Mouse (Mus musculus) heart, embryonic 11.5 days (tissue): ENCODE results near the gene 9930021J03Rik. TPM values are rescaled to one million over a fixed set of nuclear protein-coding genes. Genes with fewer than 3 reads are reported as not detected.

Experiments used
- ATAC-seq: fragments of 200-750 bp; cut with Nextera tagmentation; replicated peaks from 2 replicates; pipeline ENCODE4 v1.8.0; 2017; ENCODE audit warnings: moderate library complexity; ENCODE audit not compliant: insufficient number of reproducible peaks, low FRiP score, low TSS enrichment
- H3K27ac ChIP-seq: fragments of 300-500 bp; sonication (generic); 2 replicates; pipeline ENCODE4 v1.5.1; 2014; ENCODE audit warnings: mild to moderate bottlenecking, low read depth, low read length
- H3K27me3 ChIP-seq: fragments of 300-500 bp; sonication (generic); 2 replicates; pipeline ENCODE4 v1.6.1; 2014; ENCODE audit warnings: mild to moderate bottlenecking, low read length, mixed read lengths; ENCODE audit not compliant: control insufficient read depth, insufficient read depth
- H3K36me3 ChIP-seq: fragments of 300-500 bp; sonication (generic); 2 replicates; pipeline ENCODE4 v1.6.1; 2014; ENCODE audit warnings: mild to moderate bottlenecking, low read length, moderate library complexity, mixed read lengths; ENCODE audit not compliant: control insufficient read depth, insufficient read depth
- H3K4me1 ChIP-seq: fragments of 300-500 bp; sonication (generic); 2 replicates; pipeline ENCODE4 v1.6.1; 2014; ENCODE audit warnings: low read length; ENCODE audit not compliant: control insufficient read depth, insufficient read depth
- H3K4me2 ChIP-seq: fragments of 300-500 bp; sonication (generic); 2 replicates; pipeline ENCODE4 v1.6.1; 2014; ENCODE audit warnings: mild to moderate bottlenecking, moderate library complexity
- H3K4me3 ChIP-seq: fragments of 300-500 bp; sonication (generic); 2 replicates; pipeline ENCODE4 v1.5.1; 2014; ENCODE audit warnings: low read depth, low read length
- H3K9ac ChIP-seq: fragments of 300-500 bp; sonication (generic); 2 replicates; pipeline ENCODE4 v1.6.1; 2014; ENCODE audit warnings: mild to moderate bottlenecking, low read depth, low read length, moderate library complexity
- H3K9me3 ChIP-seq: fragments of 300-500 bp; sonication (generic); replicated peaks from 2 replicates; pipeline ENCODE4 v1.6.1; 2016; ENCODE audit warnings: low read length; ENCODE audit not compliant: control insufficient read depth
- WGBS: fragments of 180-500 bp; shearing (Covaris S2); extraction: QIAGEN DNeasy Blood & Tissue Kit; methylation state at CpG from one replicate; pipeline ENCODE4 v1.1.7; 2014; ENCODE audit not compliant: insufficient replicate concordance; 5-methylcytosine and 5-hydroxymethylcytosine counted together
- polyA plus RNA-seq: library from polyadenylated mRNA; unstranded; fragments of >200 nt; fragmentation: Nextera tagmentation; extraction: Ambion mirVana; gene quantifications from 2 replicates; pipeline ENCODE4 v1.2.1, GENCODE M21; 2014

9930021J03Rik gene
- polyA plus RNA-seq, 1 experiment from 2014 or later = 6.0 TPM

DNA sequence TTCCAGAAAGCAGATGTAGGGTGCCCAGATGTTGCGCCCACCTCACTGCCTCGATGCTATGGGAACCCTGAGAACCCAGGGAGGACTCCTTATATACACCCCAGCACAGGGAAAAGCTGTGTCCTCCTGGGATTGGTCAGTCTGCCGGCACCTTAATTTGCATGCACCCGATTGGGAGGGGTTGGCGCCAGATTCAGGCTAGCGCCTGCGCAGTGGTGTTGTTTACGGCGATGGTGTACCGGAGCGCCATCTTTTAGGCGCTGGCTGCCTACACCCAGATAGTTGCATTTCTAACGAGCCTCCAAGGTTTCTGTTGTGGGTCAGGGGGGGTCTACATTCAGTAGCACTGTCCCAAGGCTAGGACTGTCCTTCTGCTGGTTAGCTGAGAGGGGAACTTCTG, 133.1 kb downstream of the 9930021J03Rik start:
- Histone ChIP-seq H3K27ac (no peak overlapping the region), H3K36me3 (no peaks in the 10 kb centered on the region), H3K4me2 (no peak overlapping the region), H3K4me3 (no peak overlapping the region), H3K27me3 (peaks cover 14% of the 10 kb centered on the region; the same call in 1 of the 2 replicates), H3K9me3 (no peaks in the 10 kb centered on the region), H3K9ac (no peak overlapping the region), H3K4me1 (no peaks in the 10 kb centered on the region)
- 92% methylated on average over 13 of the region's 13 CpGs for WGBS
- no peak for ATAC-seq

DNA sequence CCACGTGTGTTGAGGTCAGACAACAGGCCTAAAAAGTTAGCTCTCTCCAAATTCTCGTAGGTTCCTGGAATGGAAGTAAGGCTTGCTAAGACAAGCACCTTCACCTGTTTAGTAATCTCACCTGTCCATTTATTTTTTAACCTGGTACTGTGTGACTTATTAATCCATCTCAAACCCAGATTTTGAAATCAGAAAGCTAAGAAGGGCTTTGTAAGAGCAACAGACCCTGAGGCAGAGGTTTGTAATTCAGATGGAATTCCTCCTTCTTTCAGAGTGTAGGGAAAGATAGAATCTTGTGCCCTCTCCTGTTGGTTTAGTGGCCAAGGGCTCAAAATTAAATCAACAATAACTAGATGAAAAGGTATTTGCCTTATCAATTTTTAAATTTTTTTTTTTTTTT, 134.6 kb downstream of the 9930021J03Rik start:
- peaks cover 4% of the 10 kb centered on the region; the same call in 1 of the 2 replicates for H3K4me1 ChIP-seq
- no peaks in the 10 kb centered on the region for H3K36me3 ChIP-seq
- no peak overlapping the region for H3K4me3 ChIP-seq
- no peak overlapping the region for H3K27ac ChIP-seq
- no peak overlapping the region for H3K9ac ChIP-seq
- no peaks in the 10 kb centered on the region for H3K9me3 ChIP-seq
- WGBS = 78% methylated on average over 2 of the region's 2 CpGs
- ATAC-seq = no peak
- H3K27me3 ChIP-seq = peaks cover 14% of the 10 kb centered on the region; the same call in 1 of the 2 replicates
- no peak overlapping the region for H3K4me2 ChIP-seq

GRCm38 (mm10) chr19:29670247-29670646, 135.5 kb downstream of the 9930021J03Rik start:
- WGBS = 84% methylated on average over 6 of the region's 6 CpGs
- ATAC-seq = no peak
- no peak overlapping the region for H3K4me2 ChIP-seq
- peaks cover 14% of the 10 kb centered on the region for H3K27me3 ChIP-seq
- H3K27ac ChIP-seq = no peak overlapping the region
- H3K36me3 ChIP-seq = no peaks in the 10 kb centered on the region
- H3K9ac ChIP-seq = no peak overlapping the region
- H3K4me3 ChIP-seq = no peak overlapping the region
- H3K9me3 ChIP-seq = no peaks in the 10 kb centered on the region
- peaks cover 4% of the 10 kb centered on the region; the same call in 1 of the 2 replicates for H3K4me1 ChIP-seq

DNA sequence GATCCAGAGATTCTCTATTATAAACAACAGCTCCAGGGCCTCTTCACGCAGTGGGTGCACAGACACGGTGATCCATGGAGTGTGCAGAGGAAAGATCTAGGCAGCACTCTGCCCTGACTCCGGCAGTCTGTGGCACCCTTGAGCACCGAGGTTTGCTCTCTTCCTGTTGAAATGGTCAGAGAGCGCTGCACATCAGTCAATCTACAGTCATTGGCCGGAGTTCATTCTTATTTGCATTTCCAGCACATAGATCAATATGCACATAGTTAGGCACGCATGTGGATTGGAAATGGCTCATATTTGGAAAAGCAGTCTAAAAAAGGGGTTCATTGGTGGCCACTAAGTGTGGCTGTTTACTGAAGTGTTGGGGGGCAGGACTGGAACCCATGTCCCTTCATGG, 137.7 kb downstream of the 9930021J03Rik start:
- Histone ChIP-seq H3K4me2 (no peak overlapping the region), H3K36me3 (no peaks in the 10 kb centered on the region), H3K27ac (no peak overlapping the region), H3K4me3 (no peak overlapping the region), H3K9ac (no peak overlapping the region), H3K27me3 (peaks cover 14% of the 10 kb centered on the region), H3K9me3 (no peaks in the 10 kb centered on the region), H3K4me1 (peaks cover 4% of the 10 kb centered on the region; the same call in 1 of the 2 replicates)
- ATAC-seq = no peak
- 87% methylated on average over 7 of the region's 7 CpGs for WGBS

DNA sequence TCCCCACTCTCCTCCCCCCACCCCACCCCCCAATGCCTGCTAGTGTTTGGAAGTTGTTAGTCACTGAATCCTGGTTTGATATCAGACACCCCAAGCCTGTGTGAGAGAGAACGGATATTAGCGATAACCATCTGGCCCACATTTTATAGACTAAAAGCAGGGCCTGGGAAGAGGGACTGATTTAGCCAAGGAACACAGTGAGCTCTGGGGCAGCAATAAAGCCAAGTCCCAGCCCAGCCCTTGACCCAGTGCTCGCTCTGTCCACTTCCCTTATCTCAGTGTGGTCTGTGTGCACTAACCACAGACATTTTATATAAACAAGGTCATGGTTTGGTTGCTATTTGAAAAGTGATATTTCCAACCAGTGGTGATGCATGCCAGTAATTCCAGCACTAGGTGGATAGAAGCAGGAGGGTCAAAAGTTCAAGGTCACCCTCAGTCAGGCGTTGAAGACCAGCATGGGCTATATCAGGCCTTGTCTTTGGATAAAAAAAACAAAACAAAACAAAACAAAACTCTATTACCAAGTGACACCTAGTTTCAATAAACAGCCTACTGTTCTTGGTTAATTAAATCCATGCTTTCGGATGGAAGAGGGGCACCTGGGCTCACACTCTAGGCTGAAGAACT, 138.7 kb downstream of the 9930021J03Rik start:
- Histone ChIP-seq H3K4me2 (no peak overlapping the region), H3K9me3 (no peaks in the 10 kb centered on the region), H3K27ac (no peak overlapping the region), H3K36me3 (no peaks in the 10 kb centered on the region), H3K9ac (no peak overlapping the region), H3K27me3 (peaks cover 13% of the 10 kb centered on the region), H3K4me3 (no peak overlapping the region), H3K4me1 (peaks cover 4% of the 10 kb centered on the region; the same call in 1 of the 2 replicates)
- WGBS = 52% methylated on average over 5 of the region's 5 CpGs
- ATAC-seq = no peak

- Histone ChIP-seq H3K27me3 (peaks cover 17% of the 10 kb centered on the region), H3K4me1 (peaks cover 4% of the 10 kb centered on the region; the same call in 1 of the 2 replicates), H3K4me3 (no peak overlapping the region), H3K9me3 (no peaks in the 10 kb centered on the region), H3K4me2 (no peak overlapping the region), H3K36me3 (no peaks in the 10 kb centered on the region), H3K27ac (no peak overlapping the region), H3K9ac (no peak overlapping the region)
- no peak for ATAC-seq
- WGBS = 63% methylated on average over 4 of the region's 4 CpGs
These were observed 139.6 kb downstream of the 9930021J03Rik start for GRCm38 (mm10) chr19:29666164-29666563.

- no peak overlapping the region for H3K27ac ChIP-seq
- peaks cover 4% of the 10 kb centered on the region; the same call in 1 of the 2 replicates for H3K4me1 ChIP-seq
- no peak overlapping the region for H3K4me3 ChIP-seq
- H3K4me2 ChIP-seq = no peak overlapping the region
- WGBS = 72% methylated on average over 5 of the region's 5 CpGs
- ATAC-seq = no peak
- no peak overlapping the region for H3K9ac ChIP-seq
- no peaks in the 10 kb centered on the region for H3K36me3 ChIP-seq
- H3K27me3 ChIP-seq = peaks cover 17% of the 10 kb centered on the region
- H3K9me3 ChIP-seq = no peaks in the 10 kb centered on the region
These were observed 140.9 kb downstream of the 9930021J03Rik start for GRCm38 (mm10) chr19:29664934-29665333.
